Mouse (Mus musculus): ENCODE results near the gene Rbm8a.

- TF ChIP-seq CTCF (IDR thresholded peaks at IDR 0.05; ENCODE audit: low read depth, low read length) (no peak), POLR2A (IDR thresholded peaks at IDR 0.05; ENCODE audit: extremely low read depth, insufficient read depth, low read length) (no peak)
Measured at GRCm38 (mm10) chr3:96673514-96673913, 43.8 kb downstream of the Rbm8a start.
